Mouse (Mus musculus): ENCODE data around the gene Lrrc55. TPM values are rescaled to one million over a fixed set of nuclear protein-coding genes. Genes with fewer than 3 reads are reported as not detected.

The Lrrc55 gene
- polyA plus RNA-seq, 1 experiment from 2014 or later = 0.33 TPM

DNA sequence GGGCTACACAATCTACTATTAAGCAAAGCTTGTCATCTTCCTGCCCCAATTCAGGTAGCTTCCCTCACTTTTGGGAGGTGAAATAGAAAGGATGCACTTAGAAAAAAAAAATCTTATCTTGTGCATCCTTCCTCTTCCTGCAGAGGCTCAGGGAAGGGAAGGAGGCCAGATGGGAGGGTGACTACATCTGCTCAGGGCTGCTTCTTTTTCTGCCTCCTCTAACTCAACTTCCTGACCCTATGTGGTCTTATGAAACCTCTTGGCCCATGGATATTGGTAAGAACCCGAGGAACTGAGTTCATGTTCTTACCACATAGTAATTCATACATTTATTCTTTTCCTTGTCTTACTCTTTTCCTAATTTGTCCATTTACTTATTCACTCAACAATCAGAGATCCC, 61.9 kb downstream of the Lrrc55 start:
- Histone ChIP-seq H3K9me3 (ENCODE audit: low read depth, low read length) (no peaks in the 10 kb centered on the region), H3K27ac (ENCODE audit: low read depth) (no peak overlapping the region), H3K4me3 (ENCODE audit: low read depth, low read length) (no peak overlapping the region), H3K36me3 (ENCODE audit: insufficient read depth) (no peaks in the 10 kb centered on the region), H3K9ac (no peak overlapping the region), H3K4me2 (no peak overlapping the region), H3K27me3 (ENCODE audit: insufficient read depth, low read length) (0 out of 2 replicates have a peak, but pooled peaks cover 5% of the 10 kb centered on the region), H3K4me1 (ENCODE audit: insufficient read depth) (no peaks in the 10 kb centered on the region)
- no peak for ATAC-seq (ENCODE audit: insufficient read depth)
- no peak for DNase-seq
- 24% methylated on average over 1 of the region's 1 CpGs for WGBS
- no peak for TF ChIP-seq CTCF (IDR thresholded peaks at IDR 0.05; ENCODE audit: low read depth)

DNA sequence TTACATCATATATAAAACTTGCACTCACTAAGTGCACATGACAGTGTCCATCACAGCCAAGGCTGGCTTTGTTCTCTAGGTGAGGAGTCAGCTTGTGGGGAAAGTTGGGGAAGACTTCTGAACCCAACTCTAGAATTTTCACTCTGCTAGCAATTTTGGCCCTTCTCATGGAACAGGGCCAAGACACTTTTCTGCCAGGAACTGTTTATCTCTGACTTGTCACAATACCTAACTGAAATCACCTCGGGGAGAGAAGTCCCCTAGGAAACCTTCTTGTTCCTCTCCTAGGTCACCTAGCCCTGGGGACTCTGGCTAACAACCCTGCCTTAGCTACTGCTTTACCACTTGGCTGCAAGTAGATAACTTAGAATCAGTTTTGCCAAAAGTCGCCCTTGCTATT, 64.8 kb downstream of the Lrrc55 start:
- TF ChIP-seq CTCF (IDR thresholded peaks at IDR 0.05; ENCODE audit: low read depth) = no peak
- ATAC-seq (ENCODE audit: insufficient read depth) (no peak), DNase-seq (no peak)
- H3K4me1 ChIP-seq (ENCODE audit: insufficient read depth) = no peaks in the 10 kb centered on the region
- WGBS = 24% methylated on average over 2 of the region's 2 CpGs
- no peaks in the 10 kb centered on the region for H3K9me3 ChIP-seq (ENCODE audit: low read depth, low read length)
- no peaks in the 10 kb centered on the region for H3K36me3 ChIP-seq (ENCODE audit: insufficient read depth)
- H3K9ac ChIP-seq = no peak overlapping the region
- H3K27ac ChIP-seq (ENCODE audit: low read depth) = peak overlapping the region; percentile 7; the same call in 1 of the 2 replicates
- no peak overlapping the region for H3K4me3 ChIP-seq (ENCODE audit: low read depth, low read length)
- H3K4me2 ChIP-seq = no peak overlapping the region
- H3K27me3 ChIP-seq (ENCODE audit: insufficient read depth, low read length) = 0 out of 2 replicates have a peak, but pooled peaks cover 5% of the 10 kb centered on the region

DNA sequence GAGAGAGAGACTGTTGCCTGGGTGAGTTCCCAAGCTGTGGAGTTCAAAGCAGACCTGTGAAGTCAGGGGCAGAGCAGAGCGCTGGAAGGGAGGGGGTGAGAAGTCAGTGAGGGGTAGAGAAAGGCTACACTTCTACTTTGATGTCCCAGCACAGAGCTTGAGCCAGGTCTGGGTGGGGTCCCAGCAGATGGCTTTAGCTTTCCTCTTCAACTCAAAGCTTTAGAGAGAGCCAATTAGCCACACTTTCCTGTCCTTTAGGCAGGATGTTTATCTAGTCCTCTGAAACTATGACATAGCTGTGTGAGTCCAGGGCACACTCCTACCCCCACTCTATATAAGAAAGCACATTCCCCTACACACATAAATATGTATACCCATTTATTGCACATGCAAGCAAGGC, 65.3 kb downstream of the Lrrc55 start:
- H3K36me3 ChIP-seq (ENCODE audit: insufficient read depth) = no peaks in the 10 kb centered on the region
- ATAC-seq (ENCODE audit: insufficient read depth) (peak; percentile 66), DNase-seq (peak; percentile 61)
- H3K4me1 ChIP-seq (ENCODE audit: insufficient read depth) = no peaks in the 10 kb centered on the region
- WGBS = 5% methylated on average over 1 of the region's 1 CpGs
- no peak for TF ChIP-seq CTCF (IDR thresholded peaks at IDR 0.05; ENCODE audit: low read depth)
- H3K4me2 ChIP-seq = no peak overlapping the region
- no peak overlapping the region for H3K9ac ChIP-seq
- no peak overlapping the region for H3K4me3 ChIP-seq (ENCODE audit: low read depth, low read length)
- H3K9me3 ChIP-seq (ENCODE audit: low read depth, low read length) = no peaks in the 10 kb centered on the region
- H3K27me3 ChIP-seq (ENCODE audit: insufficient read depth, low read length) = 0 out of 2 replicates have a peak, but pooled peaks cover under 1% of the 10 kb centered on the region
- 0 out of 2 replicates have a peak overlapping the region, but pooled peaks have one; percentile 7 for H3K27ac ChIP-seq (ENCODE audit: low read depth)

- H3K4me2 ChIP-seq = peak overlapping the region; percentile 3; the same call in 1 of the 2 replicates
- ATAC-seq (ENCODE audit: insufficient read depth) (no peak), DNase-seq (no peak)
- H3K4me1 ChIP-seq (ENCODE audit: insufficient read depth) = no peaks in the 10 kb centered on the region
- 20% methylated on average over 2 of the region's 2 CpGs for WGBS
- no peak overlapping the region for H3K4me3 ChIP-seq (ENCODE audit: low read depth, low read length)
- no peaks in the 10 kb centered on the region for H3K36me3 ChIP-seq (ENCODE audit: insufficient read depth)
- no peak overlapping the region for H3K9ac ChIP-seq
- peak overlapping the region; percentile 50; the same call in 1 of the 2 replicates for H3K27ac ChIP-seq (ENCODE audit: low read depth)
- H3K9me3 ChIP-seq (ENCODE audit: low read depth, low read length) = no peaks in the 10 kb centered on the region
- TF ChIP-seq CTCF (IDR thresholded peaks at IDR 0.05; ENCODE audit: low read depth) = no peak
- no peaks in the 10 kb centered on the region for H3K27me3 ChIP-seq (ENCODE audit: insufficient read depth, low read length)
Observed at GRCm38 (mm10) chr2:85131226-85131625, 65.8 kb downstream of the Lrrc55 start.

DNA sequence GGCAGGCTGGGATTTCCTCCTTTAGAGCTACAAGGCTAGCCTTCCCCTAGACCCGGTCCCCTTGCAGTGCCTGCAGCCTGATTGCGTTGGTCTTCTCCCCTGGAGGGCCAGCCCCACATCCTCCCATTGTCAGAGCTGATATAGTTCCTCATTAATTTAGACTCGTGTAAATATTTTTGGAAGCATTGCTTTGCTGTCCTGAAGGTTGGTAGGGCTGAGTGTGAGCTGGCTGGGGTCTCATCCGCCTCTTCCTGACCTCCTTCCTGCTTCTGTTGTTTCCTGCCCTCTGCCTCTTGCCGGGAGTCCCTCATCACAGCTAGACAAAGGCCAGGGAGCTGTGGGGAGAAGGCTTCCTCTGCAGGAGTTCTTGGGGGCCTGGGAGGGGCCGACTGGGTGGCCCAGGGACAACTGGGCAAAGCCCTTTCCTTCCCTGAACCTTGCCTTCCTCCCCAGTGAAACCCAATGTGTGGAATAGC, 67.5 kb downstream of the Lrrc55 start:
- ATAC-seq (ENCODE audit: insufficient read depth) (peak; percentile 68), DNase-seq (peak; percentile 65)
- WGBS = 31% methylated on average over 6 of the region's 6 CpGs
- H3K36me3 ChIP-seq (ENCODE audit: insufficient read depth) = no peaks in the 10 kb centered on the region
- no peak overlapping the region for H3K4me2 ChIP-seq
- H3K9me3 ChIP-seq (ENCODE audit: low read depth, low read length) = no peaks in the 10 kb centered on the region
- TF ChIP-seq CTCF (IDR thresholded peaks at IDR 0.05; ENCODE audit: low read depth) = no peak
- no peak overlapping the region for H3K4me3 ChIP-seq (ENCODE audit: low read depth, low read length)
- no peaks in the 10 kb centered on the region for H3K27me3 ChIP-seq (ENCODE audit: insufficient read depth, low read length)
- H3K9ac ChIP-seq = no peak overlapping the region
- H3K27ac ChIP-seq (ENCODE audit: low read depth) = peak overlapping the region; percentile 66
- H3K4me1 ChIP-seq (ENCODE audit: insufficient read depth) = no peaks in the 10 kb centered on the region

GRCm38 (mm10) chr2:85123869-85124535, 73.0 kb downstream of the Lrrc55 start:
- ATAC-seq (ENCODE audit: insufficient read depth) = peak; percentile 90
- peak; percentile 92 for TF ChIP-seq CTCF (IDR thresholded peaks at IDR 0.05; ENCODE audit: low read depth)
- 9% methylated on average over 1 of the region's 1 CpGs for WGBS
- Histone ChIP-seq H3K4me2 (no peak overlapping the region), H3K9ac (no peak overlapping the region), H3K36me3 (ENCODE audit: insufficient read depth) (no peaks in the 10 kb centered on the region), H3K4me3 (ENCODE audit: low read depth, low read length) (no peak overlapping the region), H3K4me1 (ENCODE audit: insufficient read depth) (no peaks in the 10 kb centered on the region), H3K9me3 (ENCODE audit: low read depth, low read length) (no peaks in the 10 kb centered on the region), H3K27ac (ENCODE audit: low read depth) (no peak overlapping the region), H3K27me3 (ENCODE audit: insufficient read depth, low read length) (no peaks in the 10 kb centered on the region)
- DNase-seq = peak; percentile 89

- WGBS = 32% methylated on average over 5 of the region's 5 CpGs
- no peaks in the 10 kb centered on the region for H3K27me3 ChIP-seq (ENCODE audit: insufficient read depth, low read length)
- peak; percentile 91 for DNase-seq
- no peak overlapping the region for H3K4me2 ChIP-seq
- no peaks in the 10 kb centered on the region for H3K4me1 ChIP-seq (ENCODE audit: insufficient read depth)
- TF ChIP-seq CTCF (IDR thresholded peaks at IDR 0.05; ENCODE audit: low read depth) = peak; percentile 82
- ATAC-seq (ENCODE audit: insufficient read depth) = peak; percentile 52
- H3K4me3 ChIP-seq (ENCODE audit: low read depth, low read length) = no peak overlapping the region
- H3K36me3 ChIP-seq (ENCODE audit: insufficient read depth) = no peaks in the 10 kb centered on the region
- no peaks in the 10 kb centered on the region for H3K9me3 ChIP-seq (ENCODE audit: low read depth, low read length)
- no peak overlapping the region for H3K27ac ChIP-seq (ENCODE audit: low read depth)
- H3K9ac ChIP-seq = no peak overlapping the region
Observed at GRCm38 (mm10) chr2:85123187-85123868, 73.7 kb downstream of the Lrrc55 start.

Other genes starting within 250 kb of the Lrrc55 start
- gene Prg2, start 216.7 kb downstream of the Lrrc55 start, polyA plus RNA-seq (2014; fragmentation: Nextera tagmentation; extraction: Ambion mirVana) = 0.23 TPM in 1 of 2 replicates, not detected in the other
- gene Prg3, start 209.0 kb downstream of the Lrrc55 start, polyA plus RNA-seq (2014; fragmentation: Nextera tagmentation; extraction: Ambion mirVana) = not detected in 2 replicates
- gene Ssrp1, start 160.0 kb downstream of the Lrrc55 start, polyA plus RNA-seq (2014; fragmentation: Nextera tagmentation; extraction: Ambion mirVana) = 346 and 352 TPM in 2 replicates
- 0.43 and 0.77 TPM in 2 replicates for gene P2rx3, start 159.7 kb downstream of the Lrrc55 start, polyA plus RNA-seq (2014; fragmentation: Nextera tagmentation; extraction: Ambion mirVana)
- 10.6 and 13.7 TPM in 2 replicates for gene Tnks1bp1, start 149.2 kb downstream of the Lrrc55 start, polyA plus RNA-seq (2014; fragmentation: Nextera tagmentation; extraction: Ambion mirVana)
- 143 and 148 TPM in 2 replicates for gene Aplnr, start 61.0 kb downstream of the Lrrc55 start, polyA plus RNA-seq (2014; fragmentation: Nextera tagmentation; extraction: Ambion mirVana)
- gene Olfr987, start 142.1 kb upstream of the Lrrc55 start, polyA plus RNA-seq (2014; fragmentation: Nextera tagmentation; extraction: Ambion mirVana) = not detected in 2 replicates
- gene Olfr988, start 166.0 kb upstream of the Lrrc55 start, polyA plus RNA-seq (2014; fragmentation: Nextera tagmentation; extraction: Ambion mirVana) = not detected in 2 replicates
- not detected in 2 replicates for gene Olfr992, start 212.3 kb upstream of the Lrrc55 start, polyA plus RNA-seq (2014; fragmentation: Nextera tagmentation; extraction: Ambion mirVana)
- gene Olfr993, start 217.7 kb upstream of the Lrrc55 start, polyA plus RNA-seq (2014; fragmentation: Nextera tagmentation; extraction: Ambion mirVana) = not detected in 2 replicates
- not detected in 2 replicates for gene Olfr994, start 239.3 kb upstream of the Lrrc55 start, polyA plus RNA-seq (2014; fragmentation: Nextera tagmentation; extraction: Ambion mirVana)
- gene Olfr995, start 246.4 kb upstream of the Lrrc55 start, polyA plus RNA-seq (2014; fragmentation: Nextera tagmentation; extraction: Ambion mirVana) = not detected in 2 replicates